Mouse (Mus musculus): ENCODE results near the gene Lmcd1. TPM values are rescaled to one million over a fixed set of nuclear protein-coding genes. Genes with fewer than 3 reads are reported as not detected.

The Lmcd1 gene
- polyA plus RNA-seq, 1 experiment from 2014 or later, result 10.6 TPM

DNA sequence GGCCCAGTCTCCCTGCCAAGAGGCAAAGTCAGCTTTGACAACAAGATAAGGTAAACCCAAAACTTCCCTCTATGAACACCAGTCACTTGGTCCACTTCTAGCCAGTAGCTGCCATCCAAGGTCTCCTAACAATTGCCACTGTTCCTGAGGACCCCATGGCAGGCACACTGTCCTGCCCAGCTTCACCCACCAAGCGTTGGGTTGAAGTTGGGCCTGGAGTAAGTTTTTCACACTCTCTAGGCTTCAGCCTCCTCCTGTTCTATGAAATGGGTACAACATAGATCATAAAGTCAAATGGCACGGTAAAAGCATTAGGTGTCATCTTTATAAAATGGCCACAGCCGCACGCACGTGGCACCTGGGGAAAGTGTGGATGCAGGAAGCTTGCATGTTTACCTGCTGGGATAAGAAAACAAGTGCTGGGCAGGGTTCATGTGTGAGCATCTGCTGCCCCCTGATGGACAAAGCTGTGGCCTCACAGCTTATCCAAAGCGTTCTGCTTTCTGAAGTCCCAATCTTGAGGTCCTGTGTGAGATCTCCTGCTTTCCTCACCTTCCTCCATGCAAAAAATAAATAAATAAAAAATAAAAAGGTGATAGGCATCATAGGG lies 88.9 kb downstream of the Lmcd1 start:
- ATAC-seq, result peak; percentile 77
- Histone ChIP-seq H3K27me3 (replicated peaks; ENCODE audit: control insufficient read depth, insufficient read depth, low read length) (no peaks in the 10 kb centered on the region), H3K4me2 (ENCODE audit: low read length) (no peak overlapping the region), H3K4me3 (replicated peaks; ENCODE audit: low read length) (no peak overlapping the region), H3K9ac (replicated peaks; ENCODE audit: low read depth, low read length) (no peak overlapping the region), H3K4me1 (replicated peaks; ENCODE audit: control insufficient read depth, insufficient read depth, low read length) (no peaks in the 10 kb centered on the region), H3K27ac (ENCODE audit: low read length) (no peak overlapping the region), H3K9me3 (ENCODE audit: control insufficient read depth, low read length) (no peaks in the 10 kb centered on the region), H3K36me3 (ENCODE audit: control insufficient read depth, insufficient read depth) (no peaks in the 10 kb centered on the region)
- 42% methylated on average over 6 of the region's 6 CpGs for WGBS

DNA sequence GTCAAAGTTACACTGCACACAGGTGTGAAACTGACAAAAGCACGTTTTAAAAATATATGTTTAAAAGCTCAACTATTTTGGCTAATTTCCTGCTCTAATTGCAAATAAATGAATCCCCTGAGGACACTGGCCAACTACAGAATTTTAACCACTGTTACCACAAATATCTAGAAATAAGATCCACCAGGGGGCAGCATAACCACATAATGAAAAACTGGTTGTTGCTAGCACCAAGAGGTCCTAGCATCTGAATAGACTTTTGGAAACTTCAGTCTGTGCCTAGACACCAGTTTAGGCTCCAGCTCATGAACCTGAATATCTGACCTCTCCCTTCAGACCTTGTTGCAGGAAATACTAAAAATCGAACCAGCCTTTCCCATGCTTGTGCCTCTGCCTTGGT lies 91.0 kb downstream of the Lmcd1 start:
- no peak for ATAC-seq
- H3K9ac ChIP-seq (replicated peaks; ENCODE audit: low read depth, low read length), result no peak overlapping the region
- no peaks in the 10 kb centered on the region for H3K36me3 ChIP-seq (ENCODE audit: control insufficient read depth, insufficient read depth)
- no peak overlapping the region for H3K4me2 ChIP-seq (ENCODE audit: low read length)
- H3K27me3 ChIP-seq (replicated peaks; ENCODE audit: control insufficient read depth, insufficient read depth, low read length), result no peaks in the 10 kb centered on the region
- H3K27ac ChIP-seq (ENCODE audit: low read length), result no peak overlapping the region
- H3K9me3 ChIP-seq (ENCODE audit: control insufficient read depth, low read length), result no peaks in the 10 kb centered on the region
- WGBS, result 44% methylated on average over 2 of the region's 2 CpGs
- no peak overlapping the region for H3K4me3 ChIP-seq (replicated peaks; ENCODE audit: low read length)
- no peaks in the 10 kb centered on the region for H3K4me1 ChIP-seq (replicated peaks; ENCODE audit: control insufficient read depth, insufficient read depth, low read length)

DNA sequence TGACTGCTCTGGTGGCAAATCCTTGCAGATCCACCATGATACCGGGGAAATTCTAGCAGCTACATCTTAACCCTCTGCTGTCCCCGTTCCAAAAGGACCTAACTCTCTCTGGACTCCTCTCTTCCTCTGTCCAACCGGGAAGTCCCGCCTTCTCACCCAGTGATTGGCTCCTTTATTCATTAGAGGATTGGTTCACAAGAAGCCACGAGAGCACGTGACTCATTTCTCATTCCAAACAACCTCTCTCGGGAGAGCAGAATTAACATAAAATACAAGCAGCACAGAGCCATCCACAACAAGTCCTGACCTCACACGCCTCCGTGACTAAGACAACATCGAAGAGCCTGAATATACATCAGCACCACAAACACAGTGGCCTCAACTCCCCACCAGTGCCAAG lies 91.7 kb downstream of the Lmcd1 start:
- H3K4me3 ChIP-seq (replicated peaks; ENCODE audit: low read length), result no peak overlapping the region
- no peak overlapping the region for H3K27ac ChIP-seq (ENCODE audit: low read length)
- no peaks in the 10 kb centered on the region for H3K36me3 ChIP-seq (ENCODE audit: control insufficient read depth, insufficient read depth)
- 86% methylated on average over 10 of the region's 10 CpGs for WGBS
- no peaks in the 10 kb centered on the region for H3K4me1 ChIP-seq (replicated peaks; ENCODE audit: control insufficient read depth, insufficient read depth, low read length)
- no peak for ATAC-seq
- no peak overlapping the region for H3K4me2 ChIP-seq (ENCODE audit: low read length)
- no peaks in the 10 kb centered on the region for H3K27me3 ChIP-seq (replicated peaks; ENCODE audit: control insufficient read depth, insufficient read depth, low read length)
- H3K9me3 ChIP-seq (ENCODE audit: control insufficient read depth, low read length), result no peaks in the 10 kb centered on the region
- no peak overlapping the region for H3K9ac ChIP-seq (replicated peaks; ENCODE audit: low read depth, low read length)

DNA sequence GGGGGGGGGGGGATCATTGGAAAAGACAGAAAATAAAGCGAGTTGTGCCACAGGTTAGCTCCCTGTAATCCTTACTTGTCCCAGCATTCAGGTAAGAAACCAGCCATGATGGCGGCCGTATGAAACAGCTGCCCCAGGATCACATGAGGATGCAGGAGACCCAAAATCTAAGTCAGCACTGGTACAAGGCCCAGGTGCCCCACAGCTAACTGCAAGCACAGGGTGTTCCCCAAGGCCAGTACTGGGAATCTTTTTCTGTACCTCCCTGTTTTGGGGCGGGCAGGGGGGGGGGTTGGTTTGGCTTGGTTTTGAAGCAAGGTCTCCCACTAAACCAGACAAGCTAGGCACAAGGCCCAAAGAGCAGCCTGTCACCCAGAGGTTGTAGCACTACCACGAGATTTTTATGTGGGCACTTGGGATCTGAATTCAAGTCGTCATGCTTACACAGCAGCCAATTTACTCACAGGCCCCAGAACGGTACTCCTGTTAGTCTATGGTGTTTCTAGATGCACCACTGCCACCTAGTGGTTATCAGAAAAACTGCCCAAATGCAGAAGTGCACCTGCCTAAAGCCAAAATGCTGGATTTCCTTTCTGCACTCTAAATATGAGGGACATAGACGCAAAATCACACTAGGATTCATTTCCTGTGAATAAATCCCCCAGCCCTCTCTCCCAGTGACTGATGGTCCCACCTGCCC lies 100.5 kb downstream of the Lmcd1 start:
- WGBS, result 42% methylated on average over 8 of the region's 8 CpGs
- ATAC-seq, result peak; percentile 71
- Histone ChIP-seq H3K27ac (ENCODE audit: low read length) (no peak overlapping the region), H3K36me3 (ENCODE audit: control insufficient read depth, insufficient read depth) (no peaks in the 10 kb centered on the region), H3K4me2 (ENCODE audit: low read length) (no peak overlapping the region), H3K4me1 (replicated peaks; ENCODE audit: control insufficient read depth, insufficient read depth, low read length) (no peaks in the 10 kb centered on the region), H3K9me3 (ENCODE audit: control insufficient read depth, low read length) (no peaks in the 10 kb centered on the region), H3K27me3 (replicated peaks; ENCODE audit: control insufficient read depth, insufficient read depth, low read length) (no peaks in the 10 kb centered on the region), H3K9ac (replicated peaks; ENCODE audit: low read depth, low read length) (no peak overlapping the region), H3K4me3 (replicated peaks; ENCODE audit: low read length) (no peak overlapping the region)

DNA sequence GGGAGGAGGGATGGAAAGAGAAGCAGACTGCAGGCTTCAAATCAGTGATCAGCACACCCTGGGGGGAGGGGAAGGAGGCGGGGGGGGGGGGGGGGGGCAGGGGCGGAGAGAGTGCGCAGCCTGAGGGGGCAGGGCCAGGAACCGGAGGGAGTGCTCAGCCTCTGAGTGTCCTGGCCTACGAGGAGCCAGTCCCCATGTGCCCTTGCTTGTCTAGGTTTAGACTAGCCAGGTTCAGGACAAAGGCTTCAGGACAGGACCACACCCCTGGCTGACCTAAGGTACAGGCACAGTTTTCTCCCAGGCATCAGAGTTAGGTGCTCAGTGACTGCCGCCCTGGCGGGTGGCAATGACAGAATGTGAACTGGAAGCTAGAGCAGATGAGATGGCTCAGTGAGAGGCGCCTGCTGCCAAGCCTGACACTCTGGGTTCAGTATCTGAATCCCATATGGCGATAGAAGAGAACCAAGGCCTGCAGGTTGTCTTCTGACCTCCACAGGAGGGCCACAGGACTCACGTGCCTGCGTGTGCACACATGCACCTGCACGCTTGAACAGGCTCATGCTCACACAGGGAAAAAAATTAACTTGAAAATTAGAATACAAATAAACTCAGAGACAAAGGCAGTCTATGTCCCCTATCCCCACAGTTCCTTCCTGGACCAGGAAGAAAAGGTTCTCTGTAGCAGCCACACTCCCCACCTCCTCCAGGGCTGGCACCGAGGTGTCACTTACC lies 102.3 kb downstream of the Lmcd1 start:
- H3K4me3 ChIP-seq (replicated peaks; ENCODE audit: low read length), result no peak overlapping the region
- no peaks in the 10 kb centered on the region for H3K27me3 ChIP-seq (replicated peaks; ENCODE audit: control insufficient read depth, insufficient read depth, low read length)
- no peaks in the 10 kb centered on the region for H3K36me3 ChIP-seq (ENCODE audit: control insufficient read depth, insufficient read depth)
- H3K27ac ChIP-seq (ENCODE audit: low read length), result no peak overlapping the region
- no peak overlapping the region for H3K4me2 ChIP-seq (ENCODE audit: low read length)
- ATAC-seq, result no peak
- no peak overlapping the region for H3K9ac ChIP-seq (replicated peaks; ENCODE audit: low read depth, low read length)
- no peaks in the 10 kb centered on the region for H3K9me3 ChIP-seq (ENCODE audit: control insufficient read depth, low read length)
- WGBS, result 70% methylated on average over 10 of the region's 13 CpGs
- H3K4me1 ChIP-seq (replicated peaks; ENCODE audit: control insufficient read depth, insufficient read depth, low read length), result no peaks in the 10 kb centered on the region

DNA sequence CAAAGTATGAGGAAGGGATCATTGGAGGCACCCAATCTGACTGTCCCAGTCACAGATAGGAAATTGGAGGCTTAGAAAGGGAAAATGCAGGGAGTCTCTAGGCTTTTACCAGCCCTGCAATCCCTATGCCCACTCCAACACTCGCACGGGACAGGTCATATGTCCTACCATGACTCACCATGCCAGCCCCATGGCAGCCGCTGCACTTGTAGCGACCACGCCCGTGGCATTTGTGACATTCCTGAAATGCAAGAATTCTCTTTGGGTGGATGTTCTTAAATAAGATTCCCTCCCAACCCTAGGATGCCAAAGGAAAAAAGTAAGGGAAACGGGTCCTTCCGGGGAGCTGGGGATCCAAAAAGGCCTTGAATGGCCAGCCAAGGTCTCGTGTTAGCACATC lies 105.5 kb downstream of the Lmcd1 start:
- ATAC-seq, result no peak
- 89% methylated on average over 9 of the region's 9 CpGs for WGBS

More for the DNA sequence above, 105.5 kb downstream of the Lmcd1 start:
- H3K9me3 ChIP-seq (ENCODE audit: control insufficient read depth, low read length), result no peaks in the 10 kb centered on the region
- H3K4me2 ChIP-seq (ENCODE audit: low read length), result no peak overlapping the region
- peaks cover 3% of the 10 kb centered on the region; the same call in 1 of the 2 replicates for H3K4me1 ChIP-seq (replicated peaks; ENCODE audit: control insufficient read depth, insufficient read depth, low read length)
- no peaks in the 10 kb centered on the region for H3K27me3 ChIP-seq (replicated peaks; ENCODE audit: control insufficient read depth, insufficient read depth, low read length)
- H3K4me3 ChIP-seq (replicated peaks; ENCODE audit: low read length), result no peak overlapping the region
- H3K27ac ChIP-seq (ENCODE audit: low read length), result no peak overlapping the region
- H3K9ac ChIP-seq (replicated peaks; ENCODE audit: low read depth, low read length), result no peak overlapping the region
- no peaks in the 10 kb centered on the region for H3K36me3 ChIP-seq (ENCODE audit: control insufficient read depth, insufficient read depth)

Other genes with a start within 250 kb of the Lmcd1 start
- not detected in 2 replicates for gene Ssu2, start 114.3 kb downstream of the Lmcd1 start, polyA plus RNA-seq (2015; fragmentation: Nextera tagmentation; extraction: Ambion mirVana)
- 0.29 TPM in 1 of 2 replicates, not detected in the other for gene Cav3, start 185.7 kb downstream of the Lmcd1 start, polyA plus RNA-seq (2015; fragmentation: Nextera tagmentation; extraction: Ambion mirVana)
- 0.75 and 1.5 TPM in 2 replicates for gene Oxtr, start 216.2 kb downstream of the Lmcd1 start, polyA plus RNA-seq (2015; fragmentation: Nextera tagmentation; extraction: Ambion mirVana)

All from forebrain, embryonic 16.5 days (tissue).